Mouse (Mus musculus): ENCODE measurements around the gene Tmem198b.
"Not testable (repeated sequence)": the region's sequence is repeated elsewhere in the genome, so short reads cannot be mapped to it uniquely, and the experiment has no call there.

Tmem198b gene

GRCm38 (mm10) chr10:128804271-128805091, at the start of gene Tmem198b:
Tmem198b (minus strand) TSS chr10:128804370.
- peak; percentile 86 for DNase-seq (ENCODE audit: low read depth)

GRCm38 (mm10) chr10:128850339-128850738, 46.2 kb upstream of the Tmem198b start:
- DNase-seq (ENCODE audit: low read depth) = peak; percentile 24

- no peak for DNase-seq (ENCODE audit: low read depth)
Measured at GRCm38 (mm10) chr10:128848426-128848825, 44.3 kb upstream of the Tmem198b start.

GRCm38 (mm10) chr10:128846664-128847063, 42.5 kb upstream of the Tmem198b start:
- DNase-seq (ENCODE audit: low read depth) = no peak

- peak; percentile 66 for DNase-seq (ENCODE audit: low read depth)
Measured at GRCm38 (mm10) chr10:128845516-128845915, 41.3 kb upstream of the Tmem198b start.

GRCm38 (mm10) chr10:128843260-128843659, 39.1 kb upstream of the Tmem198b start:
- DNase-seq (ENCODE audit: low read depth) = no peak

- DNase-seq (ENCODE audit: low read depth) = no peak
Measured at GRCm38 (mm10) chr10:128840612-128841011, 36.4 kb upstream of the Tmem198b start.

- DNase-seq (ENCODE audit: low read depth) = no peak
Measured at GRCm38 (mm10) chr10:128839434-128839833, 35.3 kb upstream of the Tmem198b start.

- no peak for DNase-seq (ENCODE audit: low read depth)
Measured at GRCm38 (mm10) chr10:128837400-128837799, 33.2 kb upstream of the Tmem198b start.

GRCm38 (mm10) chr10:128823821-128824220, 19.7 kb upstream of the Tmem198b start:
- peak; percentile 20 for DNase-seq (ENCODE audit: low read depth)

- DNase-seq (ENCODE audit: low read depth) = not testable (repeated sequence)
Measured at GRCm38 (mm10) chr10:128823087-128823486, 18.9 kb upstream of the Tmem198b start.

- no peak for DNase-seq (ENCODE audit: low read depth)
Measured at GRCm38 (mm10) chr10:128822135-128822534, 18.0 kb upstream of the Tmem198b start.

- DNase-seq (ENCODE audit: low read depth) = peak; percentile 100
Measured at GRCm38 (mm10) chr10:128821358-128822056, 17.3 kb upstream of the Tmem198b start, which contains the start of gene Ormdl2. Ormdl2 (minus strand) TSS chr10:128821645.

- DNase-seq (ENCODE audit: low read depth) = no peak
Measured at GRCm38 (mm10) chr10:128820217-128820616, 16.0 kb upstream of the Tmem198b start.

GRCm38 (mm10) chr10:128817033-128817432, 12.9 kb upstream of the Tmem198b start, which contains the start of gene Sarnp:
Sarnp (plus strand) TSS chr10:128817333.
- no peak for DNase-seq (ENCODE audit: low read depth)

- DNase-seq (ENCODE audit: low read depth) = no peak
Measured at GRCm38 (mm10) chr10:128807018-128807417, 2.8 kb upstream of the Tmem198b start.

- no peak for DNase-seq (ENCODE audit: low read depth)
Measured at GRCm38 (mm10) chr10:128806086-128806485, 1.9 kb upstream of the Tmem198b start.

- peak; percentile 99 for DNase-seq (ENCODE audit: low read depth)
Measured at GRCm38 (mm10) chr10:128805092-128806000, 1.2 kb upstream of the Tmem198b start.

- DNase-seq (ENCODE audit: low read depth) = peak; percentile 62
Measured at GRCm38 (mm10) chr10:128803771-128804270, 349 bp downstream of the Tmem198b start, which contains the start of gene Dnajc14. Dnajc14 (plus strand) TSS chr10:128804062.

- DNase-seq (ENCODE audit: low read depth) = peak; percentile 68
Measured at GRCm38 (mm10) chr10:128803361-128803760, 809 bp downstream of the Tmem198b start.

GRCm38 (mm10) chr10:128802956-128803355, 1.2 kb downstream of the Tmem198b start:
- DNase-seq (ENCODE audit: low read depth) = no peak
